Mouse (Mus musculus): ENCODE results near the gene Olfr920.

Gene Olfr920

GRCm38 (mm10) chr9:38751999-38752398 is at the start of gene Olfr920:
TSS of gene Olfr920 (plus strand) at chr9:38752299.
- no peak for DNase-seq

GRCm38 (mm10) chr9:38718102-38718501 is 34.0 kb upstream of the Olfr920 start, which contains the start of gene Vwa5a:
TSS of gene Vwa5a (plus strand) at chr9:38718268.
- no peak for DNase-seq

- DNase-seq = no peak
Measured at GRCm38 (mm10) chr9:38718927-38719441, 33.1 kb upstream of the Olfr920 start.

GRCm38 (mm10) chr9:38724044-38724443 is 28.1 kb upstream of the Olfr920 start:
- no peak for DNase-seq

- no peak for DNase-seq
Measured at GRCm38 (mm10) chr9:38728218-38728617, 23.9 kb upstream of the Olfr920 start.

GRCm38 (mm10) chr9:38741408-38741807 is 10.7 kb upstream of the Olfr920 start:
- no peak for DNase-seq

- DNase-seq = no peak
Measured at GRCm38 (mm10) chr9:38744619-38745315, 7.3 kb upstream of the Olfr920 start.

GRCm38 (mm10) chr9:38772768-38773167 is 20.7 kb downstream of the Olfr920 start, which contains the start of gene Olfr921:
TSS of gene Olfr921 (plus strand) at chr9:38773068.
- no peak for DNase-seq

GRCm38 (mm10) chr9:38792689-38793088 is 40.6 kb downstream of the Olfr920 start:
- DNase-seq = no peak

- DNase-seq = no peak
Measured at GRCm38 (mm10) chr9:38805696-38806095, 53.6 kb downstream of the Olfr920 start.
